Mouse (Mus musculus) stomach, postnatal 0 days (tissue): ENCODE data around the gene Rad54l. TPM values are rescaled to one million over a fixed set of nuclear protein-coding genes. Genes with fewer than 3 reads are reported as not detected.

Experiments used
- ATAC-seq: fragments of 200-750 bp; cut with Nextera tagmentation; 2 replicates; pipeline ENCODE4 v1.8.0; 2017; ENCODE audit not compliant: low FRiP score, low TSS enrichment
- DNase-seq: peaks from one replicate; pipeline ENCODE4 v3.0.0-alpha.2; 2016; ENCODE audit warnings: low spot score
- H3K27ac ChIP-seq: fragments of 300-500 bp; sonication (generic); replicated peaks from 2 replicates; pipeline ENCODE4 v1.5.1; 2014; ENCODE audit warnings: mild to moderate bottlenecking, control low read depth
- H3K27me3 ChIP-seq: fragments of 300-500 bp; sonication (generic); 2 replicates; pipeline ENCODE4 v1.6.1; 2014; ENCODE audit warnings: low read length; ENCODE audit not compliant: control insufficient read depth, insufficient read depth
- H3K36me3 ChIP-seq: fragments of 300-500 bp; sonication (generic); 2 replicates; pipeline ENCODE4 v1.6.1; 2014; ENCODE audit warnings: low read length, mixed read lengths; ENCODE audit not compliant: control insufficient read depth, insufficient read depth
- H3K4me1 ChIP-seq: fragments of 300-500 bp; sonication (generic); replicated peaks from 2 replicates; pipeline ENCODE4 v1.6.1; 2014; ENCODE audit warnings: antibody characterized with exemption; ENCODE audit not compliant: control insufficient read depth, insufficient read depth
- H3K4me2 ChIP-seq: fragments of 300-500 bp; sonication (generic); replicated peaks from 2 replicates; pipeline ENCODE4 v1.6.1; 2014; ENCODE audit warnings: low read depth, mild to moderate bottlenecking, control low read depth, moderate library complexity
- H3K4me3 ChIP-seq: fragments of 300-500 bp; sonication (generic); 2 replicates; pipeline ENCODE4 v1.5.1; 2014; ENCODE audit warnings: low read depth, low read length, control low read depth
- H3K9ac ChIP-seq: fragments of 300-500 bp; sonication (generic); 2 replicates; pipeline ENCODE4 v1.6.1; 2014; ENCODE audit warnings: mild to moderate bottlenecking, low read length, control low read depth, mixed read lengths
- H3K9me3 ChIP-seq: fragments of 300-500 bp; sonication (generic); 2 replicates; pipeline ENCODE4 v1.6.1; 2016; ENCODE audit warnings: low read length; ENCODE audit not compliant: control insufficient read depth
- CTCF ChIP-seq: IDR thresholded peaks from 2 replicates; pipeline ENCODE4 v1.5.1; 2016; ENCODE audit warnings: antibody characterized with exemption, low read depth, mild to moderate bottlenecking, moderate library complexity
- EP300 ChIP-seq: optimal IDR thresholded peaks from 2 replicates; pipeline ENCODE3; 2016; ENCODE audit warnings: antibody characterized with exemption
- WGBS: fragments of 180-500 bp; shearing (Covaris S2); extraction: QIAGEN DNeasy Blood & Tissue Kit; methylation state at CpG from one replicate; pipeline ENCODE4 v1.1.7; 2014; 5-methylcytosine and 5-hydroxymethylcytosine counted together
- polyA plus RNA-seq: library from polyadenylated mRNA; unstranded; fragments of >200 nt; fragmentation: Nextera tagmentation; extraction: Ambion mirVana; gene quantifications from 2 replicates; pipeline ENCODE4 v1.2.1, GENCODE M21; 2015

Rad54l gene
- polyA plus RNA-seq, 1 experiment from 2014 or later: 5.1 TPM

DNA sequence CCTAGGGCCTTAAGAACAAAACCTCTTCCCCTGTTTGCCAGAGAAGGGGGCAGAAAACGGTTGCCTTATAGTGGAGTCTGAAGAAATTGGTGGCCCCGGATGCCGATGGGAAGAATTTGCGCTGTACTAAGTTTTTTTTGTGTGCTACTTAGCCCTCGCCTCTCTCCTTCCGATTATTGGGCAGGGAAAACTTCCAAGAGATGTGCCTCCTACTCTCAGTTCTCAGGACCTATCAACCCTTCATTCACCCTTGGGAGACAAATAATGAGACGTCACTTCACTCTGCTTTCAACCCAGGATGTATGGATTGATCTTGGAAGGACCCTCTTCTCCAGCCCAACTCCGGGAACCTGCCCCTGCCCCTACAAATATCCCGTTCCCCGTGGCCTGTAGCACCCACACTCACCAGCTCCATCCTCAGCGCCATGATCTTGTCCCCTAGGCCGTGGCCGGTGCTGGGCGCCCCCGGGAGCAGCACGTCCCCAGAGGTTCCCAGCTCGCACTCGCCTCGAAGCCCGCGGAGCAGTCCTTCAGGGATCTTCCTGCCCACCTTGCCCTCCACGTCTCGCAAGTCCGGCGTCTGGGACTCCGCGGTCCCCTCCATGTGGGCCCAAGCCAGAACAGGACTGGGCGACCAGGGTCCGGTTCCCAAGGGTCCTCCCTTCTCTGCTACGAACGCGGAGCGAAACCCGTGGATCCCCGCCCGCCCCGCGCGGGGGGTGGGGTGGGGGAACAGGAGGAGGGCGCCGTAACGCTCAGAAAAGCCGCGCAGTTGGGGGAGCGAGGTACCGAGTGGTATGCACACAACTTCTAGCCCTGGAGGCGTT, 20.6 kb upstream of the Rad54l start:
- H3K9me3 ChIP-seq: no peaks in the 10 kb centered on the region
- H3K36me3 ChIP-seq: no peaks in the 10 kb centered on the region
- TF ChIP-seq EP300 (no peak), CTCF (no peak)
- H3K4me3 ChIP-seq: peak overlapping the region; percentile 58
- H3K4me2 ChIP-seq: peak overlapping the region; percentile 93
- DNase-seq: peak; percentile 69
- peak; percentile 58 for ATAC-seq
- H3K27ac ChIP-seq: no peak overlapping the region; the same call in 1 of the 2 replicates
- peak overlapping the region; percentile 67 for H3K9ac ChIP-seq
- H3K27me3 ChIP-seq: no peaks in the 10 kb centered on the region
- under 1% methylated on average over 47 of the region's 47 CpGs for WGBS
- no peaks in the 10 kb centered on the region for H3K4me1 ChIP-seq

DNA sequence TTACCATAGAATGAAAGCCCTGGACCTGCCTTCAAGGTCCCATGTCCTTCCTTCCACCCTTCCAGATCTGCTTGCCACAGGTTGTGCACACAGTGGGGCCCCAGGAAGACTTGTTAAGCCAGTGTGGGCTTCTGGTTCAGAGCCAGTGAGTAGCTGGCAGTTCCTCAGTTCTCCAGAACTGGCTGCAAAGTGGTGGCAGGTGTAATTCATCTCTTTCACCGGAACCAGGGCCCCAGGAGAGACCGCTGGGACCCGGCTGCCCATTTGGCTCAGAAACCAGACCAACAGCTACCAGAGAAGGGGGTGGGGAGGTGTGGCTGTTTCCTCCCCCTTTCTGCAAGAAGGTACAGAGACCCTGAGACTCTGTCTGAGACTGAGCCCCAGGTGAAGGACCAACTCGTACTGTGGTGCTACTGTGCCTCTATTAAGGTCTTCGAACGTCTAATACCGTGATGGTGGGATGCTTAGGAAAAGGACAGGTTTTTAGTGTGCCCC, 19.9 kb upstream of the Rad54l start:
- 11% methylated on average over 7 of the region's 7 CpGs for WGBS
- peak overlapping the region; percentile 93 for H3K4me2 ChIP-seq
- no peak overlapping the region for H3K27ac ChIP-seq
- peak; percentile 35; the same call in 1 of the 2 replicates for ATAC-seq
- no peaks in the 10 kb centered on the region for H3K4me1 ChIP-seq
- no peaks in the 10 kb centered on the region for H3K9me3 ChIP-seq
- peak overlapping the region; percentile 38; the same call in 1 of the 2 replicates for H3K9ac ChIP-seq
- peak overlapping the region; percentile 58 for H3K4me3 ChIP-seq
- no peaks in the 10 kb centered on the region for H3K36me3 ChIP-seq
- H3K27me3 ChIP-seq: no peaks in the 10 kb centered on the region
- TF ChIP-seq EP300: no peak
- peak; percentile 45 for DNase-seq

DNA sequence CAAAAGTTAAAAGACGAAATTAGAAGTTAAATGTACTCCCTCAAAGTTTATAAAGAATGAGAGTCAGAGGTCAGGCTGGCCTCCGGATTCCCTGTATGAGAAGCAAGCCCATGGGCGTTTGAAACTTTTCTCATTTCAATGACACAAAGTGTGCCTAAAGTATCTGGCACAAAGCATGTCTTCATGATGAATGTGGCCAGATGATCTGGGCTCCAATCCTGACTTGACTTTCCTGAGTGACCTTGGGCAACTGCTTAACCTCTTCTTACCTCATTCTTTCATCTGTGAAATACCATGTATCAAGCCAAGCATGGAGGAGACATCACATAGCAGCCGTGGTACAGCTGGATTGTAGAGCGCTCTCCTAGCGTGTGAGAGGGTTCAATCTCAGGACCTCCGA, 18.8 kb upstream of the Rad54l start:
- H3K4me3 ChIP-seq: no peak overlapping the region
- no peaks in the 10 kb centered on the region for H3K36me3 ChIP-seq
- WGBS: 81% methylated on average over 7 of the region's 7 CpGs
- no peaks in the 10 kb centered on the region for H3K27me3 ChIP-seq
- H3K4me1 ChIP-seq: no peaks in the 10 kb centered on the region
- DNase-seq: no peak
- H3K4me2 ChIP-seq: no peak overlapping the region
- no peaks in the 10 kb centered on the region for H3K9me3 ChIP-seq
- no peak overlapping the region for H3K27ac ChIP-seq
- no peak for ATAC-seq
- no peak overlapping the region for H3K9ac ChIP-seq
- TF ChIP-seq EP300 (no peak), CTCF (no peak)

DNA sequence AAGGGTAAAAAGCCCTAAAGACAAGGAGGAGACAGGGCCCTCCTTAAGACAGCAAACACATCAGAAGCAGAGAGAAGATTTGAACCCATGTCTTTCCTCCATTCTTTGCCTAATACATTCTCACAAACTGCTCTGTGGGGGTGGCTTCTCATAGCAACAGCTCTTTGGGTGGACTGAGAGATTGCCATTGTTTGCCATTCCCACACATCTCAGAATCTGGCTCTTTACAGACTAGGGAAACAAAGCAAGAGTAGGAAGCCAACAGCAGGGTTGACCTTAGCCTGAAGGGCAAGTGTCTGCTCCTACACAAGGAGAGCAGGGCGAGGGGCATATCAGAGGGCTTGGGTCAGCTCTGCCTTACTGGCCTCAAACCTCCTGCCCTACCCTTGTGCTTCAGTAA, 18.2 kb upstream of the Rad54l start:
- DNase-seq (no peak), ATAC-seq (no peak)
- no peaks in the 10 kb centered on the region for H3K36me3 ChIP-seq
- H3K4me3 ChIP-seq: no peak overlapping the region
- no peak overlapping the region for H3K4me2 ChIP-seq
- H3K27me3 ChIP-seq: no peaks in the 10 kb centered on the region
- H3K4me1 ChIP-seq: no peaks in the 10 kb centered on the region
- WGBS: 68% methylated on average over 1 of the region's 1 CpGs
- H3K27ac ChIP-seq: no peak overlapping the region
- no peak overlapping the region for H3K9ac ChIP-seq
- no peak for TF ChIP-seq CTCF
- TF ChIP-seq EP300: no peak
- no peaks in the 10 kb centered on the region for H3K9me3 ChIP-seq

DNA sequence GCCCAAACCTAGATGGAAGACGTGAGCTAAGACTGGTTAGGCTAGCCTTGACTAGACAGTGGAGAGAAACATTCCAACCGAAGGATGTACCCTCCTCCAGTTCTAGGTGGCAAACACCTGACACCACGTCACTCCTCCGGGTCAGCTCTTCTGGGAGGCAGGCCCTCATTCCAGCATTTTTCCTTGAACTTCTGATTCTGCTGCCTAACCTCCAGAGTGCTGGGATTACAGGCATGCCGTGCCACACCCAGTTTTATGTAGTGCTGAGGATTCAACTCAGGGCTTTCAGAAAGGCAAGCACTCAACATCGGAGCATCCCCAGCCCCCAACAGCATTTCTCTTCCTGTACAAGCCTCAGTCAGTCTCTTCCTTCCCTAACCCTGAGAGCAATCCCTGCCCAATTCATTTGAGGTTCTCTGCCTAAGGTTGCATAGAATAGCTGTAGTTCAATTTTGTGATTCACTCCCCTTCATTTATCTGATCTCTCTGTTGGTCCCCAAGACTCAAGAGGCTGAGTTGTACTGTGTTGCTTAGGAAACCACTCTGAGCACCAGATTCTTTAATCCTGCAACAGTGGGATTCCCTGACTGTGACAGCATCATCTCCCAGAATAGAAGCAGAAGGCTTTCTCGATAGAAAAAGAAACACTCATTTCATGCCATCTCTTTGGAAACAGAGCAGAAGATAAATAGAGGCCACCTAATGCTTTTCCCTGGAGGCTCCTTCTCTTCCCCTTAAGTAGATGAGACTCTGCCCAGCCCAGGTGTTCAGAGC, 17.5 kb upstream of the Rad54l start:
- Histone ChIP-seq H3K36me3 (no peaks in the 10 kb centered on the region), H3K4me2 (no peak overlapping the region), H3K27ac (no peak overlapping the region), H3K9me3 (no peaks in the 10 kb centered on the region), H3K4me3 (no peak overlapping the region), H3K4me1 (no peaks in the 10 kb centered on the region), H3K9ac (no peak overlapping the region), H3K27me3 (no peaks in the 10 kb centered on the region)
- WGBS: 76% methylated on average over 7 of the region's 7 CpGs
- TF ChIP-seq CTCF: no peak
- TF ChIP-seq EP300: no peak
- DNase-seq: no peak
- no peak for ATAC-seq
